Mouse (Mus musculus) heart, embryonic 13.5 days (tissue): ENCODE measurements around the gene Gm17019. TPM values are rescaled to one million over a fixed set of nuclear protein-coding genes. Genes with fewer than 3 reads are reported as not detected.
A peak's percentile ranks its signal among the peaks of the same experiment; 100 is the strongest.
"Not testable (repeated sequence)": the region's sequence is repeated elsewhere in the genome, so short reads cannot be mapped to it uniquely, and the experiment has no call there.

Source experiments
- ATAC-seq: fragments of 200-750 bp; cut with Nextera tagmentation; 2 replicates; pipeline ENCODE4 v1.8.0; 2017; ENCODE audit warnings: moderate TSS enrichment; ENCODE audit not compliant: insufficient number of reproducible peaks, low FRiP score, low TSS enrichment; ENCODE audit errors: extremely low read depth
- H3K27ac ChIP-seq: fragments of 300-500 bp; sonication (generic); replicated peaks from 2 replicates; pipeline ENCODE4 v1.5.1; 2015; ENCODE audit warnings: moderate library complexity, mild to moderate bottlenecking, inconsistent platforms
- H3K27me3 ChIP-seq: fragments of 300-500 bp; sonication (generic); replicated peaks from 2 replicates; pipeline ENCODE4 v1.6.1; 2015; ENCODE audit warnings: mild to moderate bottlenecking, inconsistent platforms
- H3K36me3 ChIP-seq: fragments of 300-500 bp; sonication (generic); 2 replicates; pipeline ENCODE4 v1.6.1; 2015; ENCODE audit warnings: mild to moderate bottlenecking, inconsistent platforms
- H3K4me1 ChIP-seq: fragments of 300-500 bp; sonication (generic); 2 replicates; pipeline ENCODE4 v1.6.1; 2015; ENCODE audit warnings: inconsistent platforms
- H3K4me2 ChIP-seq: fragments of 300-500 bp; sonication (generic); 2 replicates; pipeline ENCODE4 v1.6.1; 2015; ENCODE audit warnings: inconsistent platforms, mild to moderate bottlenecking, moderate library complexity
- H3K4me3 ChIP-seq: fragments of 300-500 bp; sonication (generic); 2 replicates; pipeline ENCODE4 v1.5.1; 2015; ENCODE audit warnings: moderate library complexity, mild to moderate bottlenecking, inconsistent platforms
- H3K9ac ChIP-seq: fragments of 300-500 bp; sonication (generic); 2 replicates; pipeline ENCODE4 v1.6.1; 2015; ENCODE audit warnings: inconsistent platforms, mild to moderate bottlenecking, moderate library complexity
- H3K9me3 ChIP-seq: fragments of 300-500 bp; sonication (generic); 2 replicates; pipeline ENCODE4 v1.6.1; 2016; ENCODE audit warnings: inconsistent platforms
- WGBS: fragments of 180-500 bp; shearing (Covaris S2); methylation state at CpG from one replicate; pipeline ENCODE4 v1.1.7; 2015; ENCODE audit warnings: mixed read lengths; 5-methylcytosine and 5-hydroxymethylcytosine counted together
- polyA plus RNA-seq: library from polyadenylated mRNA; unstranded; fragments of >200 nt; fragmentation: Nextera tagmentation; extraction: Ambion mirVana; gene quantifications from 2 replicates; pipeline ENCODE4 v1.2.1, GENCODE M21; 2015

Gene Gm17019
- polyA plus RNA-seq = not detected in 2 replicates

- H3K4me1 ChIP-seq, H3K4me3 ChIP-seq, H3K36me3 ChIP-seq, H3K9ac ChIP-seq, H3K4me2 ChIP-seq, H3K27me3 ChIP-seq, ATAC-seq, H3K27ac ChIP-seq: not testable (repeated sequence)
- 25% methylated on average over 1 of the region's 1 CpGs for WGBS
- peaks cover 25% of the 10 kb centered on the region for H3K9me3 ChIP-seq
Measured at GRCm38 (mm10) chr5:15032898-15033297, at the start of gene Gm17019. Gm17019 (minus strand) TSS chr5:15032998.

GRCm38 (mm10) chr5:15062385-15062715 lies 29.6 kb upstream of the Gm17019 start:
- ATAC-seq = not testable (repeated sequence)

DNA sequence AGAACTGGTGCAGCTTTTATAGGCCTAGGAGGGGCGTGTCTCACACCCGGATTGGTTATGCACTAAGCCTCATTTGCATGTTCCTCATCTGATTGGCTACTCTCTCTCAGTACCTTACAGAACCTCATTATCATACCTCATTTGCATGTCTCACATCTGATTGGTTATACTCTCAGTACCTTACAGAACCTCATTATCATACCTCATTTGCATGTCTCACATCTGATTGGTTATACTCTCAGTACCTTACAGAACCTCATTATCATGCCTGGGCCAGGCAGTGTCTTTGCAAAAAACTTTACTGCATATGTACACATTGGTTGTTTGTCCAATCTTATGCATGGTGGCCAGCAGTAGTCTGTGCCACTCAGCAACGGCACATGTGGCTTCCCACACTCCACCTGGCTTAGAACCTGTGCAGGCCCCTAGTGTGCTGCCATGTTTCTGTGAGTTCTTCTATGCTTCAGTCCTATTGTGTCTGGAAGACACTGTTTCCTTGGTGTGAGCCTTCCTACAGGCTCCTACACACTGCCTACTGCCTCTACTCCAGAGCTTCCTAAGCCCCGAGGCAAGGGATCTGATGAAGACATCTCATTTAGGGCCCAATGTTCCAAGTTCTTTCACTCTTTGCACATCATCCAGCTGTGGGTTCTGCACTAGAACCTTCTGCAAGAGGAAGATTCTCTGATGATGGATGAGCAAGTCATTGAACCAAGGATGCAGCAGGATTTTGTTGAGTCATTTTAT lies 29.0 kb upstream of the Gm17019 start:
- not testable (repeated sequence) for H3K4me3 ChIP-seq, H3K9ac ChIP-seq, H3K4me1 ChIP-seq, H3K27me3 ChIP-seq, H3K36me3 ChIP-seq, H3K4me2 ChIP-seq, H3K27ac ChIP-seq
- peaks cover 28% of the 10 kb centered on the region for H3K9me3 ChIP-seq
- 68% methylated on average over 4 of the region's 4 CpGs for WGBS
- peak; percentile 78 for ATAC-seq

More at GRCm38 (mm10) chr5:15062385-15062715, 29.6 kb upstream of the Gm17019 start:
- H3K4me1 ChIP-seq, H3K9ac ChIP-seq, H3K27ac ChIP-seq, H3K27me3 ChIP-seq, H3K4me2 ChIP-seq, H3K4me3 ChIP-seq, H3K36me3 ChIP-seq: not testable (repeated sequence)
- peaks cover 25% of the 10 kb centered on the region for H3K9me3 ChIP-seq
- 71% methylated on average over 1 of the region's 1 CpGs for WGBS

DNA sequence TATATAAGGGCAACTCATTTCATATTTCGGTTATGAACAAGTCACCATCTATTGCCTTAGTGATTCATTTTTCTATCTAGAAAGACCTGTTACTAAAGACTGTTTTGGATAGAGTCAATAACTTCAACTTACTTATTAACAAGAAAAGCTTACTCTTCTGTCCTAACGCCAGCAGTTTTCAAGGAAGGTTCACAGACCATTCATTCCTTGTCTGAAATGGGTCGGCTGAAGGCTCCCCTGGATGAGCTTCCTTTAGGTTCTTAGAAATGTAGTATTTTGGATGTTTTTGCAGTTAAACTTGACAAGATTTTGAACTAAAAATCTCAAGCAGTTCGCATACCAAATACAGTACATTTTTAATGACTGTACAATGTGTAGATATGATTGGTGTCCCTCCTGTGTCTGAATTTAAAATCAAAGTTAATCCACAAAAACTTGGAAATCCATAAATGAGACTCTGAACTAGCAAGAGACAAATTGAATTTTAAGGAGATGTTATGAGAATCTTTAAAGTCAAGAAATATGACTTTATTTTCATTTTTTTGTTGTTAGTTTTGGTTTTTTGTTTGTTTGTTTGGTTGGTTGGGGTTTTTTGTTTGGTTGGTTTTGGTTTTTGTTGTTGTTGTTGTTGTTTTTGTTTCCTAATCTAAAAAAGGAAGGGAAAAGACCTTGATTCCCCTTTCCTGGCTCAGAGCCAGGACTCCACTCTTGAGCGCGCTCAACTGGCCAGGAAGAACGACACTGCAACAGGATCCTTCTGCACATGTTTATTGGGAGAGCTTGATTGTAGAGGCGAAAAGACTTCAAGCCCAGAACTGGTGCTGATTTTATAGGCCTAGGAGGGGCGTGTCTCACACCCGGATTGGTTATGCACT lies 21.6 kb upstream of the Gm17019 start:
- not testable (repeated sequence) for H3K9ac ChIP-seq, H3K4me2 ChIP-seq, H3K4me3 ChIP-seq, H3K27me3 ChIP-seq, H3K4me1 ChIP-seq, H3K27ac ChIP-seq, ATAC-seq, H3K36me3 ChIP-seq
- peaks cover 34% of the 10 kb centered on the region for H3K9me3 ChIP-seq
- WGBS = 66% methylated on average over 10 of the region's 10 CpGs

DNA sequence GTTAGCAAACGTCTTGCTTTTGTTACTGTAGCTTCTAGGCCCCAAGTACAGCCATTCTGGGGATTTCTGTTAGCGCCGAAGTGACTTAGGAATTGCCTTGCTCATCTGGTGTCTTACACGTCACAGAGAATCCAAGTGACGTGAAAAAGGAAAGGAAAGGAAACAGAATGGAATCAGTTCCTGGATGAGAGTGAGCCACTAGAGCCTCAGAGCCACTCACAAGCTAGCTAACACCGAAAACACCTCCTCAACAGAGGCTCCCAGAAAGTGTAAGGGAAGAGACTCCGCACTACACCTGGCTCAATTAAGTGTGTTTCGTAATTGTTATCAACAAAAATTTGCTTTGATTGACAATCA lies 20.8 kb upstream of the Gm17019 start:
- H3K36me3 ChIP-seq, H3K27ac ChIP-seq, H3K4me1 ChIP-seq, H3K9ac ChIP-seq, H3K4me3 ChIP-seq, H3K27me3 ChIP-seq, H3K4me2 ChIP-seq: not testable (repeated sequence)
- 66% methylated on average over 8 of the region's 8 CpGs for WGBS
- peaks cover 33% of the 10 kb centered on the region for H3K9me3 ChIP-seq
- ATAC-seq = peak; percentile 58; the same call in 1 of the 2 replicates

DNA sequence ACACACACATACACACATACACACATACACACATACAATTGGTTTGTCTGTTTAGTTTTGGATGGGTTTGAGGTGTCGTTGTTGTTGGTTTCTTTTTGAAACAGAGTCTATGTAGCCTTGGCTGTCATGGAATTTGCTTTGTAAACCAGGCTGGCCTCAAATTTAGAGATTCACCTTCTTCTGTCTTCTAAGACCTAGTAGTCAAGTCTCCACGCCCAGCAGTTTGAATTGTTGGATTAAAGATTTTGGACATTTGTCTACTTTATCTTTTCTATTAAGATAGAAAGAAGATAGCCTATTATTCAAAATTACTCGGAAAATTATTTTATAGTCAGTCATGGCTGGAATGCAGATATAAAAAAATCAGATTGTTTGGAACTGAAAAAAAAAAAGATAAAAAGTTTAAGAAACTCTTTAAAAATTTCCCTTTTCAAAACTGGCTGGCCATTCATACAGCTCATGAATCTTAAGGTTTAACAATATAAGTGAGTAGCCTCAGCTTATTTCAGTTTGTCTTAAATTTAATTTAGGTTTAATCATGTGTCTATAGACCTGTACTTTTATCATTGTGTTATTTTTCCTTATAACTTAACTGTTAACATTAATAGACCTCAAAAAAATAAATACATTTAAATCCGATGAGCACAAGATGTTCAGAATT lies 20.3 kb upstream of the Gm17019 start:
- H3K4me3 ChIP-seq, H3K27me3 ChIP-seq, ATAC-seq, H3K4me2 ChIP-seq, H3K9ac ChIP-seq, H3K4me1 ChIP-seq, H3K36me3 ChIP-seq, H3K27ac ChIP-seq: not testable (repeated sequence)
- WGBS = 62% methylated on average over 4 of the region's 4 CpGs
- peaks cover 29% of the 10 kb centered on the region for H3K9me3 ChIP-seq

DNA sequence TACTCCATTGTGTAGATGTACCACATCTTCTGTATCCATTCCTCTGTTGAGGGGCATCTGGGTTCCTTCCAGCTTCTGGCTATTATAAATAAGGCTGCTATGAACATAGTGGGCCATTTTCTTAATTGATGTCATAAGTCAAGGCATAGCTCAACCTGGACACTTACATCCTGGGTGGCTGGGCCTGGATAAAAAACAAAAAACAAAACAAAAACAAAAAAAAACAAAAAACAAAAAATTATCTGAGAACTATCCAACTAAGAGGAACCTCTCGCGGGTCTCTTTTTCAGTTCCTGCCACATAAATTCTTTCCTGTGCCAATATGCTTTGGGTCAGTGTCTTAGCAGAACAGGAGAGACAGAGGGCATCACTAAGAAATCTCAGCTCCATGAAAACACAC lies 18.0 kb upstream of the Gm17019 start:
- H3K4me2 ChIP-seq, H3K9ac ChIP-seq, H3K4me3 ChIP-seq, H3K4me1 ChIP-seq, H3K27me3 ChIP-seq, H3K36me3 ChIP-seq, H3K27ac ChIP-seq: not testable (repeated sequence)
- 61% methylated on average over 2 of the region's 2 CpGs for WGBS
- ATAC-seq = peak; percentile 42; the same call in 1 of the 2 replicates
- H3K9me3 ChIP-seq = peaks cover 24% of the 10 kb centered on the region

DNA sequence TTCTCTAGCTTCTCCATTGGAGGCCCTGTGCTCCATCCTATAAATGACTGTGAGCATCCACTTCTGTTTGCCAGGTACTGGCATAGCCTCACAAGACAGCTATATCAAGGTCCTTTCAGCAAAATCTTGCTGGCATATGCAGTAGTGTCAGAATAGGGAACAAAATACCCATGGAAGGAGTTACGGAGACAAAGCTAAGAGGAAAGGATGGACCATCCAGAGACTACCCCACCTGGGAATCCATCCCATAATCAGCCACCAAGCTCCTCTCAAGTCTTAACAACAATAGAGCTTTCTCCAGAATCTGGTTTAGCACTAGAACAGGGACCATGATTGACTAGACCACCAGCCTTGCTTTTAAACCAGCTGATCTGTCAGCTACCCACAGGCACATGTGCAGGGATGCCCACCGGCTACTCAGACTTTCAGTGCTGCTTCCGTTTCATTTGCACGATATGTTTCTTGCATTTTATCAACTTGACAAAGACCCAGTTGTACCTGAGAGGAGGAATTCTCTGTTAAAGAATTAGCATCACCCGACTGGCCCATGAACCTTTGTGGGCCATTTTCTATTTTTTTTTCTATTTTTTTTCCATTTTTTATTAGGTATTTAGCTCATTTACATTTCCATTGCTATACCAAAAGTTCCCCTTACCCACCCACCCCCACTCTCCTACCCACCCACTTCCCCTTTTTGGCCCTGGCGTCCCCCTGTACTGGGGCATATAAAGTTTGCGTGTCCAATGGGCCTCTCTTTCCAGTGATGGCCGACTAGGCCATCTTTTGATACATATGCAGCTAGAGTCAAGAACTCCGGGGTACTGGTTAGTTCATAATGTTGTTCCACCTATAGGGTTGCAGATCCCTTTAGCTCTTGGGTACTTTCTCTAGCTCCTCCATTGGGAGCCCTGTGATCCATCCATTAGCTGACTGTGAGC lies 12.3 kb upstream of the Gm17019 start:
- H3K4me1 ChIP-seq, H3K27ac ChIP-seq, H3K9ac ChIP-seq, H3K4me2 ChIP-seq, H3K36me3 ChIP-seq, H3K27me3 ChIP-seq, H3K4me3 ChIP-seq: not testable (repeated sequence)
- WGBS = 69% methylated on average over 8 of the region's 9 CpGs
- ATAC-seq = peak; percentile 19; the same call in 1 of the 2 replicates
- peaks cover 16% of the 10 kb centered on the region for H3K9me3 ChIP-seq

DNA sequence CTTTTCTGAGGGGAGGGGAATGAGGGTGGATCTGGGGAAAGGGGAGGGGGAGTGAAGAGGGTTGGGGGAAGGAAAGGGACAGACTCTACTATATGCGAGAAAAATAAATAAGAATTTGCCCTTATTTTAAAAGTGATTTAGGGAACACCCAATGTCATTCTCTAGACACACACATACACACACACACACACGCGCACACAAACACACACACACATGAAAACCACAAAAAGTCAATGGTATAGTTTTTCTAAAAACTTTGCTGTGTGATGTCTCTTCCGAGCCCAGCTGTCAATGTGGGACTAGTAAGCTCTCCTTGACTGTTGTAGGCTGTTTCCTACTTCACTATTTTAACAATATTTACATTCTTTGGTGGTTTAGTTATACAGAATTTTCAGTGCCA lies 8.0 kb upstream of the Gm17019 start:
- H3K9ac ChIP-seq, ATAC-seq, H3K4me2 ChIP-seq, H3K27ac ChIP-seq, H3K4me3 ChIP-seq, H3K27me3 ChIP-seq, H3K4me1 ChIP-seq, H3K36me3 ChIP-seq: not testable (repeated sequence)
- peaks cover 33% of the 10 kb centered on the region for H3K9me3 ChIP-seq
- 45% methylated on average over 4 of the region's 4 CpGs for whole genome bisulfite sequencing

GRCm38 (mm10) chr5:15039984-15040383 lies 7.2 kb upstream of the Gm17019 start:
- not testable (repeated sequence) for H3K27me3 ChIP-seq, H3K4me1 ChIP-seq, H3K4me3 ChIP-seq, H3K27ac ChIP-seq, H3K4me2 ChIP-seq, H3K9ac ChIP-seq, H3K36me3 ChIP-seq
- H3K9me3 ChIP-seq = peaks cover 29% of the 10 kb centered on the region
- ATAC-seq = peak; percentile 87; the same call in 1 of the 2 replicates
- WGBS = 74% methylated on average over 4 of the region's 4 CpGs

GRCm38 (mm10) chr5:15024316-15024715 lies 8.5 kb downstream of the Gm17019 start:
- H3K9me3 ChIP-seq = peaks cover 35% of the 10 kb centered on the region
- not testable (repeated sequence) for H3K4me2 ChIP-seq, H3K4me3 ChIP-seq, H3K4me1 ChIP-seq, H3K27me3 ChIP-seq, H3K36me3 ChIP-seq, H3K9ac ChIP-seq, H3K27ac ChIP-seq, ATAC-seq
- WGBS = 70% methylated on average over 1 of the region's 1 CpGs
